Mouse (Mus musculus): Measurements from ENCODE around the gene Rasal2. TPM values are rescaled to one million over a fixed set of nuclear protein-coding genes. Genes with fewer than 3 reads are reported as not detected.
"Not testable (repeated sequence)": the region's sequence is repeated elsewhere in the genome, so short reads cannot be mapped to it uniquely, and the experiment has no call there.

The Rasal2 gene
- polyA plus RNA-seq, 1 experiment from 2014 or later, result 9.5 TPM

DNA sequence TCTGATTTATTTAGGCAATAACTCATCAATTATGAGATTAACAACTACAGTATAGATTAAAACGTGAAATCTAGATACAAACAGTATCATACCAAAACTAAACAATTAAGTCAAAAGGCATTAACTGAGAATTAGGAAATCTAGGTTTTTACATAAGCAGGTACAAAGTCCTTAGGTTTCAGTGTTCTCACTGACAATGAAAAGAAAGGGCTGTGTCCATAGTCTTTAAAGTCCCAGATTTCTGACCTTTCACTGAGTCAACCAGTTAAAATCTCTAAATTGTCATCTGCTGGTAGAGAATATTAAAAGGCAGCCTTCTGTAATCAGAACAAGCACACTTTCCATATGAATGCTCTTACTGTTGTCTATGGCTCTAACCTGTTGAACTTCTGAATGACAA, 156.6 kb downstream of the Rasal2 start:
- Histone ChIP-seq H3K27ac (no peak overlapping the region), H3K9ac (no peak overlapping the region), H3K4me3 (no peak overlapping the region), H3K9me3 (no peaks in the 10 kb centered on the region), H3K4me2 (no peak overlapping the region), H3K36me3 (no peaks in the 10 kb centered on the region), H3K27me3 (no peaks in the 10 kb centered on the region), H3K4me1 (no peaks in the 10 kb centered on the region)
- WGBS, result 76% methylated on average over 1 of the region's 1 CpGs
- no peak for ATAC-seq (ENCODE audit: borderline replicate concordance, extremely low read depth, low FRiP score, low TSS enrichment)

DNA sequence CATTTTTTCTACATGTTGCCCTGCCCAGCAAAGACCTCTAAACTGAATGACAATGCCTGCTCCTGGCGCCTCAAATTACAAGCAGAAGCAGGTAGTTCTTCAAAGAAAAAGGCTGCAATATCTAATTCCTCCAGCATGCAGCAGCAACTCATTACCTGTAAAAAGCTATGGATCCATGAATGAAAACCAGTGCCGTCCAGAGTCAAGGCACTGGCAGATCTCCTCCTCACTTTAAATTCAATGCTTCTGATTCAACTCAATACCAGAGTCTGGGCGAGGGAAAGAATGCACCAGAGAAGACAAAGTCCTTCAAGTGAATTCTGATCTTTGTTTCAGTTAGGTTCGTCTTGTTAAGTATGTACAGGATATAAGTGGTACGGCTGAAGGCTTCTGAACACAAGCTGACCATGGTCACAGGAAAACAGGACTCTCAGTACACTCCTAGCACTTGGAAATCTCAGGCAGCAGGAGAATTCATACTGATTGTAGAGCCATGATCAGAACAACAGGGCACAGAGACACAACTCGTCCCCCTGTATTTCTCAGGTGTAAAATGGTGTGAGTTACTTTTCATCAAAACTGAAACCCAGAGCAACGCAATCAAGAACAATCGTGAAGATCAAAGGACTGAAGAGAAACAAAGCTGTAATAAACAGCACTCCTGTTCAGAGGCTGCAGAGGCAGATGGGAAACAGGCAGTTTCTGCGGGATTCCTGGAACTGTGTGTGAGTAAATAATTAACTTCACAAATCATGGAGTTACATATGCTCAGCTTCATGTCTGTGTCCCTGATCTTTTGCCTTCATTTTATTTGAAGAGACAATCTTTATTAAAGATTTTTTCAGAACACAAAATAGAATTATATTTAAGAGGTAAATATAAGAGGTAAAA, 158.6 kb downstream of the Rasal2 start:
- Histone ChIP-seq H3K9ac (no peak overlapping the region), H3K36me3 (no peaks in the 10 kb centered on the region), H3K4me2 (no peak overlapping the region), H3K4me3 (no peak overlapping the region), H3K27me3 (no peaks in the 10 kb centered on the region), H3K27ac (no peak overlapping the region), H3K4me1 (no peaks in the 10 kb centered on the region), H3K9me3 (no peaks in the 10 kb centered on the region)
- no peak for ATAC-seq (ENCODE audit: borderline replicate concordance, extremely low read depth, low FRiP score, low TSS enrichment)
- WGBS, result 58% methylated on average over 9 of the region's 9 CpGs

DNA sequence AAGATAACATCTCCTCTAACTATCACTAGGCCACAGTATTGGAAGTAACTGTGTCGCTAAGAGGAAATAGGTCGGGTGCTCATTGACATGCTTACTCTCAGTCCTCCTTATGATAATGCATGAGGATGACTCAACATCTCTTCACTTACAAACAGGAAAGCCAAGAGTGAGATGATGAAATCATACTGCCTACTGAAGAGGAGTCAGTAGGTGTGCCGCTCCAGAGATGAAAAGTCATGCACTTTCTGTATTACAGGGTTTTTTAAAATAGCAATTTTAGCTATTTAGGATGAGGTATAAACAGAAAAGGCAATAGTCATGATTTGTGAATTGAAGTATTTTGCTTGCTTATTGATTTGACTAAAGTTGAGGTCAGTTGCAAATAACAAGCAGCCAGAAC, 164.3 kb downstream of the Rasal2 start:
- H3K4me1 ChIP-seq, result no peaks in the 10 kb centered on the region
- no peaks in the 10 kb centered on the region for H3K9me3 ChIP-seq
- H3K27ac ChIP-seq, result no peak overlapping the region
- no peak for ATAC-seq (ENCODE audit: borderline replicate concordance, extremely low read depth, low FRiP score, low TSS enrichment)
- no peaks in the 10 kb centered on the region for H3K36me3 ChIP-seq
- H3K4me3 ChIP-seq, result no peak overlapping the region
- 76% methylated on average over 3 of the region's 3 CpGs for WGBS
- H3K27me3 ChIP-seq, result no peaks in the 10 kb centered on the region
- no peak overlapping the region for H3K9ac ChIP-seq
- no peak overlapping the region for H3K4me2 ChIP-seq

DNA sequence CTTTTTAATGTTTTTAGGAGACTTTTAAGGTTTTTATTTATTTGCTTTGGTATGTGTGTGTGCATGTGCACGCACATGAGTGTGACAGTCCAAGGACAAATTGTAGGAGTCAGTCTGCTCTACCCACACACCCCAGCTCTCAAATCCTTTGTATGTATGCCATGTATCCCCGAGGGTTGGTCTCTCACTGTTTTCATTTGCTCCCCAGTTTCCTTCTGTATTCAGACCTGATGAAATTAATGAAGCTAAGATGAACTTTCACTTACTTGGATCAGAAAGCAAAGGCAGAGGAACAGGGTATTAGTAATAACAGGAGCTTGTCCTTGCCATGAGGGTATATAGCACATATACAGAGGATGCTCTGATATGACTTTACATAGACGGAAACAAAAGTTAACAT, 165.1 kb downstream of the Rasal2 start:
- 74% methylated on average over 3 of the region's 3 CpGs for WGBS
- no peak overlapping the region for H3K9ac ChIP-seq
- ATAC-seq (ENCODE audit: borderline replicate concordance, extremely low read depth, low FRiP score, low TSS enrichment), result no peak
- H3K27me3 ChIP-seq, result no peaks in the 10 kb centered on the region
- H3K36me3 ChIP-seq, result no peaks in the 10 kb centered on the region
- H3K4me2 ChIP-seq, result no peak overlapping the region
- no peaks in the 10 kb centered on the region for H3K9me3 ChIP-seq
- H3K4me1 ChIP-seq, result no peaks in the 10 kb centered on the region
- H3K27ac ChIP-seq, result no peak overlapping the region
- no peak overlapping the region for H3K4me3 ChIP-seq

DNA sequence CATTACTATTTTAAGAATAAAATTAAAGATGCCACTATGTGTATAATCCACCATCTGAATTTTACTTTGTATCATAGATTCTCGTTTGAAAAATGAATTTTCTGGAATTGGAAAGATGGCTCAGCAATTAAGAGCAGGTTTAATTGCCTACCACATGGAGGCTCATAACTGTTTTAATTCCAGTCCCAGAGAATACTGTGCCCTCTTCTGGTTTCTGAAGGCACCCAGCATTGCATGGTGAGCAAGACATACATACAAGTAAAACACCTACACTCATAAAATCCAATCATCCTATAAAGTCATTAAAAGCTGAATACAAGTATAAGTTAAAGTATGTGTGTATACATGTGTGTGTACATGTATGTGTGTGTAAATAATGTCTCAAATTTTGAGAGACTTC, 165.6 kb downstream of the Rasal2 start:
- no peaks in the 10 kb centered on the region for H3K4me1 ChIP-seq
- H3K9me3 ChIP-seq, result no peaks in the 10 kb centered on the region
- no peak overlapping the region for H3K4me2 ChIP-seq

DNA sequence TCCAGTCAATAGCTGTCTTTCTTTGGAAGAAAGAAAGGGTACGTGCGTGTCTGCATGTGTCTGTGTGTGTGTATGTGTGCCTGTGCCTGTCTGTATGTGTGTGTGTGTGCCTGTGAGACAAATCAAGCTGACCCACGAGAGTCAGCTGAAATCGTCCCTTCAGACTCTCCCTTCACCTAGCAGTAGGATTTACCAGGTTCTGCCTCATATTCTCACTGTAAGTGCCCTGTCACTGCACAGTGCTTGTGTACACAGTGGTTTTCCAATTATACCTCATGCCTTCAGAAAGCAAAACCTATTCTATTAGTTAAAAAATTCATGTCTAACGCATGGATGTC, 168.0 kb downstream of the Rasal2 start:
- Histone ChIP-seq H3K4me2 (no peak overlapping the region), H3K27ac (no peak overlapping the region), H3K4me3 (no peak overlapping the region), H3K36me3 (no peaks in the 10 kb centered on the region), H3K27me3 (no peaks in the 10 kb centered on the region), H3K4me1 (no peaks in the 10 kb centered on the region), H3K9ac (no peak overlapping the region), H3K9me3 (no peaks in the 10 kb centered on the region)
- 48% methylated on average over 5 of the region's 5 CpGs for WGBS
- ATAC-seq (ENCODE audit: borderline replicate concordance, extremely low read depth, low FRiP score, low TSS enrichment), result no peak

More for the DNA sequence above, 165.6 kb downstream of the Rasal2 start:
- H3K4me3 ChIP-seq, result no peak overlapping the region
- ATAC-seq (ENCODE audit: borderline replicate concordance, extremely low read depth, low FRiP score, low TSS enrichment), result no peak
- no peaks in the 10 kb centered on the region for H3K27me3 ChIP-seq
- H3K27ac ChIP-seq, result no peak overlapping the region
- H3K9ac ChIP-seq, result no peak overlapping the region
- H3K36me3 ChIP-seq, result no peaks in the 10 kb centered on the region
- WGBS, result 67% methylated on average over 1 of the region's 1 CpGs

DNA sequence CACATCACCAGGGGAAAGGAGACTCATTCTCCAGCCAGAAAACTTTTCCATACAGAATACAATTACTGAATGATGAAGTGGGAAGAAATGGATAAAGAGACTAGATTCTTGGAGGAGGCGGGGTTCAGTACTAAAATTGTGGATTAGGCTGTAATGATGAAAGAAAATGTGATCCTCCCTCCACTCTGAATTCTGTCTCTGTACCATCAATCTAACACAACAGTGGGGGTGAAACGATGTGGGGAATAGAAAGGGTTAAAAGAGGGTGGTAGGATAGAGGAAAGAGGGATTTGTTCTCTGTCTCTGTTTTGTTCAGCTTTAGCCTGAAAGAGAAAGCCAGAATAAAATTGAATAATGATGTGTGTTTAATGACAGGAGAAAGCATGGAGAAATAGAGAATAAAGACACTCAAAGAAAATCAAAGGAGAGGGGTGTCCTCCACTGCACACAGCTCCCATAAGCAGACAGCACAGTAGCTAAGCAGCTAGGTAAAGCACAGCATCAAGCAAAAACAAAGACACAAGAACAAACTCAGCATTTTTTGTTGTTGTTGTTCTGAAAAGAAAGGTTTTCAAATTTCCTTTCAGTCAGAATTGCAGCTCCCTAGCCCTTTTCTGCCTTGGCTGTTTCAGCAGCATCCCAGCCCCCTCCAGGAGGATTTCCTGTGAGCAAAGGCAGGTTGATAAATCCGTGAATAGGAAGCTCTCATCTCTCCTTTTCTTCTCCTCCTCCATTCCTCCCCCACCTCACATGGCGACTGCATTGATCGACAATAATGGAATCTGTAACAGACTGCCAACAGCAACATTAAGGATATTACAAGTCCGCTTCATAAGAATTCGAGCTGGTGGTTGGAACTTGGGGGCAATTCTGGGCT, 168.6 kb downstream of the Rasal2 start:
- no peak for ATAC-seq (ENCODE audit: borderline replicate concordance, extremely low read depth, low FRiP score, low TSS enrichment)
- Histone ChIP-seq H3K4me2 (no peak overlapping the region), H3K36me3 (no peaks in the 10 kb centered on the region), H3K27ac (no peak overlapping the region), H3K27me3 (no peaks in the 10 kb centered on the region), H3K9me3 (no peaks in the 10 kb centered on the region), H3K4me1 (no peaks in the 10 kb centered on the region), H3K9ac (no peak overlapping the region), H3K4me3 (no peak overlapping the region)
- WGBS, result 43% methylated on average over 7 of the region's 7 CpGs

DNA sequence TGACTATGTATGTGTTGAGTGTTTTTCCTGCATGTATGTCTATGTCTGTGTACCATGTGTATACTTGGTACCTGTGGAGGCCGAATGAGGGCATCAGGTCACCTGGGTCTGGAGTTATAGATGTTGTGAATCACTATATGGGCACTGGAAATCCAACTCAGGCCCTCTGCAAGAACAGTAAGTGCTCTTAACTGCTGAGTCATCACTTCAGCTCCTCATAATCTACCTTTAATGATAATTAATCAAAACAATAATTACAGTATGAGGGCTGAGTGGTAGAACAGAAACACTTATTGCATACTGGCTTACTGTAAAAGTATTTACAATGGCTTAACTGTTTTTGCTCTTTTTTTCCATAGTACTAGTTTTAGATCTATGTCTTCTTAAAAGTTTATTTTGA, 172.7 kb downstream of the Rasal2 start:
- Histone ChIP-seq H3K27me3 (no peaks in the 10 kb centered on the region), H3K9me3 (no peaks in the 10 kb centered on the region), H3K36me3 (no peaks in the 10 kb centered on the region), H3K4me2 (no peak overlapping the region), H3K9ac (no peak overlapping the region), H3K27ac (no peak overlapping the region), H3K4me1 (no peaks in the 10 kb centered on the region), H3K4me3 (no peak overlapping the region)
- 94% methylated on average over 1 of the region's 1 CpGs for WGBS
- ATAC-seq (ENCODE audit: borderline replicate concordance, extremely low read depth, low FRiP score, low TSS enrichment), result no peak

DNA sequence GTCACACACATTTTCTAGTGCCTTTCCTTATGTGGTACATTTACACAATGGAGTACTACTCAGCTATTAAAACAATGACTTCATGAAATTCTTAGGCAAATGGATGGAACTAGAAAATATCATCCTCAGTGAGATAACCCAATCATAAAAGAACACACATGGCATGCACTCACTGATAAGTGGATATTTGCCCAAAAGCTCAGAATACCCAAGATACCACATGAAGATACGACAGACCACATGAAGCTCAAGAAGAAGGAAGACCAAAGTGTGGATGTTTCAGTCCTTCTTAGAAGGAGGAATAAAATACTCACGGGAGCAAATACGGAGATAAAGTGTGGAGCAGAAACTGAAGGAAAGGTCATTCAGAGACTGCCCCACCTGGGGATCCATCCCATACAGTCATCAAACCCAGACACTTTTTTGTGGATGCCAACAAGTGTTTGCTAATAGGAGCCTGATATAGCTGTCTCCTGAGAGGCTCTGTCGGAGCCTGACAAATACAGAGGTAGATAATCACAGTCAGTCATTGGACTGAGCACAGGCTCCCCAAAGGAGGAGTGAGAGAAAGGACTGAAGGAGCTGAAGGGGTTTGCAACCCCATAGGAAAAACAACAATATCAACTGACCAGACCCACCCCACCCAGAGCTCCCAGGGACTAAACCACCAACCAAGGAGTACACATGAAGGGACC, 175.6 kb downstream of the Rasal2 start:
- not testable (repeated sequence) for H3K4me1 ChIP-seq; H3K27ac ChIP-seq; H3K4me3 ChIP-seq; H3K36me3 ChIP-seq; ATAC-seq (ENCODE audit: borderline replicate concordance, extremely low read depth, low FRiP score, low TSS enrichment); H3K4me2 ChIP-seq; H3K9ac ChIP-seq; H3K9me3 ChIP-seq; H3K27me3 ChIP-seq
- 96% methylated on average over 4 of the region's 4 CpGs for WGBS

DNA sequence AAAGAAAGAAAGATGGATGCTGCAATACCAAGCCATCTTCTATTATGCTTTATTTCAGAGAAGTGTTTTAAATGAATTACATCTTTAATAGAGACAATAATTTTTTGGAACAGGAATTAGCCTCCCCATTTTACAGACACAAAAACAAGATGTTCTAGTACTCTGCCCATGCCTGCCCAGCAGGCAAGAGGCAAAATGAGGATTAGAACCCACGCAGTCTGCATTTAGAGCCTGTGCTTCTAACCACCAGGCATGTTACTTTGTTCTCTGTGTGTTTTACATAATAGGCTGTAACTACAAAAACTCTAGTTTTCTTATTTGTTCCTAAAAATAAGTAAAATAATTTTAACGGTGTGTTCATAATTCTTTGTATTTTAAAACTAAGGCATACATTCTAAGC, 178.9 kb downstream of the Rasal2 start:
- Histone ChIP-seq H3K4me1 (no peaks in the 10 kb centered on the region), H3K27ac (no peak overlapping the region), H3K36me3 (no peaks in the 10 kb centered on the region), H3K9me3 (no peaks in the 10 kb centered on the region), H3K27me3 (no peaks in the 10 kb centered on the region), H3K4me2 (no peak overlapping the region), H3K4me3 (no peak overlapping the region), H3K9ac (no peak overlapping the region)
- no peak for ATAC-seq (ENCODE audit: borderline replicate concordance, extremely low read depth, low FRiP score, low TSS enrichment)
- 83% methylated on average over 2 of the region's 2 CpGs for WGBS

DNA sequence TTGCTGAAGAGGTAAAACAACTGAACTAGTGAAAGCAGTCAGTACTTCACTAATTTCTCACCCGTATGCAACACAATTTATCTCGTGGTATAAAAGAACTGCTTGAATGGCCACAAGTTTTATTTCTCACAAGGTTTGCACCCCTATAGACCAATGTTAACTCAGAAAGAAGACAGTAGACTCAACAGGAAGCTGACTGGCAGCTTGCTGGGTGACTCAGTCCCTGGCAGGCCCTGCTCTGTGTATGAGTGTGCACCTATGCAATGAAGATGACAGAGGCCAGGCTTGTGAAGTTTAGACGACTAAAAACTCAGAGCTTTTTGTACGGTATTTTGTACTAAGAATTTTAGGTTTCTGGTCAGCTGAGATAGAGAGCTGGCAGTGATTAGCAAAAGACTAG, 180.0 kb downstream of the Rasal2 start:
- WGBS, result 68% methylated on average over 4 of the region's 4 CpGs
- ATAC-seq (ENCODE audit: borderline replicate concordance, extremely low read depth, low FRiP score, low TSS enrichment), result no peak
- Histone ChIP-seq H3K27me3 (no peaks in the 10 kb centered on the region), H3K9me3 (no peaks in the 10 kb centered on the region), H3K36me3 (no peaks in the 10 kb centered on the region), H3K4me3 (no peak overlapping the region), H3K4me2 (no peak overlapping the region), H3K4me1 (no peaks in the 10 kb centered on the region), H3K27ac (no peak overlapping the region), H3K9ac (no peak overlapping the region)

DNA sequence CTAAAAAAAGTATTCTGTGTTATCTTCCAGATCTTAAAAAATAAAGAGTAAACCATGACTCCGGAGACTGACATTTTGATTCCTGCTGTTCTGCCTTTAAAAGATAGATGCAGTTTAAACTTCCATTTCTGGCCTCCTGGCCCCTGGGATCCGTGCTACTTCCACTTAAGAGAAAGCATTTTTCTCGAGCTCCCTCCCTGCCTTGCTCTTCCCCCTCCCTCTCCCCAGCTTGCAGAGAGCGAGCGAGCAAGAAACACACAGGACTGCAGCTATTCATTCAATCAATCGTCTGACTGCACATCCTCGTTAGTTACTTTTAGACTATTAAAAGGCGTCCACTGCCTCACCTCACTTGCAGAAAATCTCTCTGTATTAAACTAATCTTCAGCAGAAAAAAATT, 181.4 kb downstream of the Rasal2 start:
- H3K27me3 ChIP-seq, result no peaks in the 10 kb centered on the region
- H3K9me3 ChIP-seq, result no peaks in the 10 kb centered on the region
- H3K4me1 ChIP-seq, result no peaks in the 10 kb centered on the region
- no peak overlapping the region for H3K4me2 ChIP-seq
- H3K4me3 ChIP-seq, result no peak overlapping the region
- no peak overlapping the region for H3K9ac ChIP-seq
- ATAC-seq (ENCODE audit: borderline replicate concordance, extremely low read depth, low FRiP score, low TSS enrichment), result no peak
- H3K36me3 ChIP-seq, result no peaks in the 10 kb centered on the region
- H3K27ac ChIP-seq, result no peak overlapping the region
- 16% methylated on average over 8 of the region's 8 CpGs for WGBS
